Mouse (Mus musculus) stomach, adult 2 months (tissue): Measurements from ENCODE around the gene Dcxr. TPM values are rescaled to one million over a fixed set of nuclear protein-coding genes. Genes with fewer than 3 reads are reported as not detected.

ENCODE experiments used
- polyA plus RNA-seq: library from polyadenylated mRNA; depleted of rRNA; stranded (reverse); fragments of >200 nt; gene quantifications from 2 replicates; pipeline ENCODE4 v1.2.3, GENCODE M21; 2012; rRNA removed

The Dcxr gene
- polyA plus RNA-seq, result 54.6 and 59.7 TPM in 2 replicates

GRCm38 (mm10) chr11:120727169-120727527, at the start of gene Dcxr:
Dcxr (minus strand) TSS chr11:120727281.

GRCm38 (mm10) chr11:120762672-120763041, 35.6 kb upstream of the Dcxr start, which contains the start of gene Hmga1b:
Hmga1b (plus strand) TSS chr11:120762794.

GRCm38 (mm10) chr11:120731858-120732680, 5.0 kb upstream of the Dcxr start, which contains the start of gene Cbr2:
Cbr2 (minus strand) TSS chr11:120732114.

GRCm38 (mm10) chr11:120721124-120722066, 5.7 kb downstream of the Dcxr start, which contains the start of gene Rac3:
Rac3 (plus strand) TSS chr11:120721470.

GRCm38 (mm10) chr11:120713580-120714518, 13.2 kb downstream of the Dcxr start, which contains the start of the genes Cenpx and Lrrc45:
Cenpx (minus strand) TSS chr11:120713738.
Lrrc45 (plus strand) TSS chr11:120713925.

Other genes with a start within 250 kb of the Dcxr start
- 83.7 and 108 TPM in 2 replicates for gene Mrpl12, start 242.7 kb downstream of the Dcxr start, polyA plus RNA-seq
- gene Slc25a10, start 235.4 kb downstream of the Dcxr start, polyA plus RNA-seq, result 158 and 235 TPM in 2 replicates
- gene Gcgr, start 196.6 kb downstream of the Dcxr start, polyA plus RNA-seq, result 0.55 and 0.69 TPM in 2 replicates
- gene Mcrip1, start 177.6 kb downstream of the Dcxr start, polyA plus RNA-seq, result 40.9 and 56.7 TPM in 2 replicates
- gene Ppp1r27, start 176.1 kb downstream of the Dcxr start, polyA plus RNA-seq, result 1.6 and 1.8 TPM in 2 replicates
- gene P4hb, start 154.0 kb downstream of the Dcxr start, polyA plus RNA-seq, result 153 and 166 TPM in 2 replicates
- 426 and 509 TPM in 2 replicates for gene Arhgdia, start 145.7 kb downstream of the Dcxr start, polyA plus RNA-seq
- 5.8 and 8.6 TPM in 2 replicates for gene Alyref, start 128.9 kb downstream of the Dcxr start, polyA plus RNA-seq
- gene Anapc11, start 128.9 kb downstream of the Dcxr start, polyA plus RNA-seq, result 72.4 and 94.8 TPM in 2 replicates
- 58.0 and 94.3 TPM in 2 replicates for gene Npb, start 118.8 kb downstream of the Dcxr start, polyA plus RNA-seq
- gene Pcyt2, start 109.3 kb downstream of the Dcxr start, polyA plus RNA-seq, result 138 and 161 TPM in 2 replicates
- gene Sirt7, start 102.0 kb downstream of the Dcxr start, polyA plus RNA-seq, result 51.2 and 54.2 TPM in 2 replicates
- gene Mafg, start 93.7 kb downstream of the Dcxr start, polyA plus RNA-seq, result 21.0 and 21.3 TPM in 2 replicates
- gene Pycr1, start 83.5 kb downstream of the Dcxr start, polyA plus RNA-seq, result 29.3 and 57.1 TPM in 2 replicates
- 0.97 and 1.2 TPM in 2 replicates for gene Myadml2, start 79.1 kb downstream of the Dcxr start, polyA plus RNA-seq
- 1.1 and 1.4 TPM in 2 replicates for gene Notum, start 66.1 kb downstream of the Dcxr start, polyA plus RNA-seq
- 70.2 and 73.5 TPM in 2 replicates for gene Aspscr1, start 54.3 kb downstream of the Dcxr start, polyA plus RNA-seq
- gene Cenpx, start 13.5 kb downstream of the Dcxr start, polyA plus RNA-seq, result 41.1 and 48.0 TPM in 2 replicates
- 13.7 and 15.6 TPM in 2 replicates for gene Lrrc45, start 13.4 kb downstream of the Dcxr start, polyA plus RNA-seq
- gene Rac3, start 5.8 kb downstream of the Dcxr start, polyA plus RNA-seq, result 7.0 and 10.6 TPM in 2 replicates
- gene Cbr2, start 4.8 kb upstream of the Dcxr start, polyA plus RNA-seq, result 69.9 and 82.3 TPM in 2 replicates
- 0.87 and 18.1 TPM in 2 replicates for gene Hmga1b, start 35.5 kb upstream of the Dcxr start, polyA plus RNA-seq
- 36.8 and 56.8 TPM in 2 replicates for gene Rfng, start 56.9 kb upstream of the Dcxr start, polyA plus RNA-seq
- gene Gps1, start 57.0 kb upstream of the Dcxr start, polyA plus RNA-seq, result 65.1 and 81.6 TPM in 2 replicates
- 16.7 and 20.0 TPM in 2 replicates for gene Dus1l, start 69.1 kb upstream of the Dcxr start, polyA plus RNA-seq
- gene Fasn, start 97.3 kb upstream of the Dcxr start, polyA plus RNA-seq, result 320 and 400 TPM in 2 replicates
- 0.17 and 0.57 TPM in 2 replicates for gene Ccdc57, start 205.6 kb upstream of the Dcxr start, polyA plus RNA-seq
- 7.7 and 11.7 TPM in 2 replicates for gene Slc16a3, start 221.2 kb upstream of the Dcxr start, polyA plus RNA-seq